Comparison of ENCODE assay signal across 16 mouse cellular contexts in genomic region chr4:45238260-45238659, GRCm38 (mm10). TPM values are rescaled to one million over a fixed set of nuclear protein-coding genes. Genes with fewer than 3 reads are reported as not detected.
"Had no signal": no experiment of that assay in that cellular context is flagged by ENCODE, and none has a peak within 500 bp of the region (broad histone marks: within the 10 kb centered on the region; RNA-seq: fewer than 3 reads in every experiment).

No protein-coding gene starts in this region.

- H3K27ac ChIP-seq: neural tube, embryonic 15.5 days; stomach, embryonic 15.5 days; stomach, postnatal 0 days had no signal

- DNase-seq: retina, postnatal 1 day; right cerebral cortex, adult 18-20 months; right cerebral cortex, postnatal 14 days; right cerebral cortex, postnatal 25 days; right cerebral cortex, postnatal 4 days; spleen, adult 18-20 months; thymus, adult 18-20 months; thymus, adult 2 months; thymus, postnatal 14 days; thymus, postnatal 25 days; thymus, postnatal 36 days; thymus, postnatal 4 days had no signal

- H3K4me3 ChIP-seq: neural tube, embryonic 15.5 days; stomach, embryonic 15.5 days had no signal

RNA-seq across cellular contexts. Expression of gene Frmpd1, which starts 53.6 kb away (rescaled TPM):
- total RNA-seq: neutrophil, adult 5-6 weeks had no signal
